Mouse (Mus musculus) Patski (cell line): Measurements from ENCODE around the gene Syngr4. TPM values are rescaled to one million over a fixed set of nuclear protein-coding genes. Genes with fewer than 3 reads are reported as not detected.
"Not testable (repeated sequence)": the region's sequence is repeated elsewhere in the genome, so short reads cannot be mapped to it uniquely, and the experiment has no call there.

Source experiments
- ATAC-seq: fragments of 100-300 bp; one replicate; pipeline ENCODE4 v1.8.0; 2021
- CTCF ChIA-PET: fragments of 350-600 bp; sonication (Branson Sonifier 250); formaldehyde crosslinking; loops from one replicate; lab custom pipeline; 2022; ENCODE audit warnings: inconsistent platforms; lab: Charles Lee
- POLR2A ChIA-PET: fragments of 350-600 bp; sonication (Branson Sonifier 250); formaldehyde crosslinking; loops from one replicate; lab custom pipeline; 2022; ENCODE audit warnings: antibody characterized with exemption, inconsistent platforms; lab: Charles Lee
- DNase-seq: peaks from one replicate; pipeline ENCODE4 v3.0.0-alpha.2; 2011; ENCODE audit warnings: low read depth, low spot score
- H3K27me3 ChIP-seq: fragments of 371-371 bp; one replicate; pipeline ENCODE4 v1.5.1; 2021
- CTCF ChIP-seq: fragments of 100-300 bp; IDR thresholded peaks from one replicate; pipeline ENCODE4 v1.5.1; 2021
- in situ Hi-C: fragments of 300-500 bp; cut with MboI; formaldehyde crosslinking; loops from 3 replicates; pipeline ENCODE4 v1.11.1; 2018; ENCODE audit warnings: low pct_unique_long_range_greater_than_20kb, mixed read lengths
- polyA plus RNA-seq: library from polyadenylated mRNA; unstranded; gene quantifications from one replicate; pipeline ENCODE4 v1.2.3, GENCODE M21; 2021

The Syngr4 gene
- polyA plus RNA-seq, 1 experiment from 2014 or later = 0.63 TPM

GRCm38 (mm10) chr7:45895931-45896516 is 490 bp downstream of the Syngr4 start:
- ATAC-seq (no peak), DNase-seq (no peak)
- no peak for TF ChIP-seq CTCF
- H3K27me3 ChIP-seq = no peaks in the 10 kb centered on the region
- POLR2A ChIA-PET = interaction anchor here (0.6 to 1.0 kb wide), 4 partner anchors 9 to 1074 kb away, joined by 3 to 4 read pairs (median 4); no protein-coding TSS in a partner anchor
- CTCF ChIA-PET = no interaction called here
- in situ Hi-C loops = no loop called here

GRCm38 (mm10) chr7:45892651-45893050 is 3.9 kb downstream of the Syngr4 start:
- ATAC-seq (no peak), DNase-seq (no peak)
- H3K27me3 ChIP-seq = no peaks in the 10 kb centered on the region
- POLR2A ChIA-PET = no interaction called here
- CTCF ChIA-PET = no interaction called here
- TF ChIP-seq CTCF = no peak
- in situ Hi-C loops = no loop called here

GRCm38 (mm10) chr7:45887246-45887645 is 9.3 kb downstream of the Syngr4 start:
- DNase-seq = no peak
- CTCF ChIA-PET = interaction anchor here (1.4 to 1.9 kb wide), 2 partner anchors 10 to 15 kb away, joined by 3 to 8 read pairs; partner anchors contain the start of gene Kdelr1
- TF ChIP-seq CTCF = no peak
- ATAC-seq = no peak
- POLR2A ChIA-PET = interaction anchor here (0.7 kb wide), 1 partner anchor 9 kb away, joined by 3 read pairs; the partner anchor contains the start of genes Syngr4 and Tmem143
- in situ Hi-C loops = no loop called here
- H3K27me3 ChIP-seq = no peaks in the 10 kb centered on the region

- POLR2A ChIA-PET = no interaction called here
- no peaks in the 10 kb centered on the region for H3K27me3 ChIP-seq
- DNase-seq (no peak), ATAC-seq (no peak)
- in situ Hi-C loops = no loop called here
- TF ChIP-seq CTCF = no peak
- CTCF ChIA-PET = no interaction called here
These were observed 15.5 kb downstream of the Syngr4 start for GRCm38 (mm10) chr7:45881011-45881410.

GRCm38 (mm10) chr7:45880531-45880930 is 16.0 kb downstream of the Syngr4 start:
- CTCF ChIA-PET = no interaction called here
- no peak for TF ChIP-seq CTCF
- in situ Hi-C loops = no loop called here
- no peaks in the 10 kb centered on the region for H3K27me3 ChIP-seq
- POLR2A ChIA-PET = no interaction called here
- ATAC-seq = no peak
- no peak for DNase-seq

GRCm38 (mm10) chr7:45878278-45878677 is 18.2 kb downstream of the Syngr4 start, which contains the start of gene Grin2d:
Gene Grin2d, minus strand, starts transcription at chr7:45878378.
- POLR2A ChIA-PET, DNase-seq, in situ Hi-C loops, H3K27me3 ChIP-seq, ATAC-seq: not testable (repeated sequence)
- CTCF ChIA-PET = interaction anchor here (1.3 kb wide), 1 partner anchor 51 kb away, joined by 7 read pairs; no protein-coding TSS in a partner anchor

- CTCF ChIA-PET = interaction anchor here (1.1 kb wide), 1 partner anchor 11 kb away, joined by 3 read pairs; no protein-coding TSS in a partner anchor
- POLR2A ChIA-PET = no interaction called here
- TF ChIP-seq CTCF = no peak
- no peak for ATAC-seq
- no peak for DNase-seq
- in situ Hi-C loops = no loop called here
- H3K27me3 ChIP-seq = no peaks in the 10 kb centered on the region
These were observed 19.6 kb downstream of the Syngr4 start for GRCm38 (mm10) chr7:45876895-45877294.

- TF ChIP-seq CTCF = no peak
- ChIA-PET POLR2A (interaction anchor here (0.7 to 1.7 kb wide), 9 partner anchors 11 to 140 kb away, joined by 3 to 6 read pairs (median 5); partner anchors contain the start of gene Cyth2), CTCF (interaction anchor here (0.7 to 2.0 kb wide), 17 partner anchors 10 to 136 kb away, joined by 3 to 10 read pairs (median 4); no protein-coding TSS in a partner anchor)
- ATAC-seq = peak; percentile 46
- peaks cover 5% of the 10 kb centered on the region for H3K27me3 ChIP-seq
- DNase-seq = peak; percentile 27
- in situ Hi-C loops = loop anchor here (5.0 to 25.0 kb wide), 2 partner anchors 54 to 139 kb away; no protein-coding TSS in a partner anchor
These were observed 23.2 kb downstream of the Syngr4 start for GRCm38 (mm10) chr7:45873061-45873947.

GRCm38 (mm10) chr7:45872624-45873023 is 23.9 kb downstream of the Syngr4 start, which contains the start of gene Kdelr1:
Gene Kdelr1, plus strand, starts transcription at chr7:45872772.
- CTCF ChIA-PET = interaction anchor here (0.7 to 2.0 kb wide), 18 partner anchors 10 to 135 kb away, joined by 3 to 10 read pairs (median 4); partner anchors contain the start of gene Cyth2
- DNase-seq (peak; percentile 38), ATAC-seq (peak; percentile 75)
- in situ Hi-C loops = loop anchor here (5.0 to 25.0 kb wide), 2 partner anchors 55 to 140 kb away; no protein-coding TSS in a partner anchor
- H3K27me3 ChIP-seq = peaks cover 5% of the 10 kb centered on the region
- POLR2A ChIA-PET = interaction anchor here (0.7 to 1.3 kb wide), 5 partner anchors 11 to 140 kb away, joined by 3 to 6 read pairs (median 3); partner anchors contain the start of gene Cyth2
- no peak for TF ChIP-seq CTCF
